Mouse (Mus musculus): ENCODE results near the gene Pcsk6. TPM values are rescaled to one million over a fixed set of nuclear protein-coding genes. Genes with fewer than 3 reads are reported as not detected.

The Pcsk6 gene
- total and polyA plus RNA-seq, 3 experiments = 0.01 TPM; not detected in 2

DNA sequence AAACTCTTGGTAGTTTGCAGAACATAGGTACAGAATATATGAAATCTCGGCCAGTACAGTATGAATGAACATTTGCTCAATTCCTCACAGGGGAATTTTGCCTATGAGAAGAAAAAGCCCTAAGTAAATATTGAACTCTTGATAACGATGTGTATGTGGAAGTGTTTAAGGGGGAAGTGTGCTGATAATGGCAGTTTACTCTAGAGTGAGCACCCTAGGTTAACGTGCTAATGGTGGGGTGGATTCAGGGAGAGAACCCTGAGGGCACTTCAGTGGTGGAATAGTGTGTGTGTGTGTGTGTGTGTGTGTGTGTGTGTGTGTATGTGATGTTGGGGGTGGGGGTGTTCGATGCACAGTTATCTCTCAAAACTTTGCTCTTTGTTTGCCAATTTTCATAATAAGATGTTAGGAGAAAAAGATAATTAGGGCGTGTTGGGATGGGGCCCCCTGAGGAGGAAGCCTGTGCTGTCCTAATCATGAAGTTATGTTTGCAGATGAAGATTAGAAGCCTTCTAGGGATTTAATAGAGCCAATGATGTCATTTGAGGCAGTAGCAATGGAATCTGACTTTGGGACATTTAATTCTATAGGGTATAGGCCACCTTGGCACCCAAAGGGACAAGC lies 19.2 kb downstream of the Pcsk6 start:
- H3K4me1 ChIP-seq (ENCODE audit: control insufficient read depth in 1 of 2, insufficient read depth in 2 of 2, low read length in 2 of 2) = peaks cover 4 to 40% of the 10 kb centered on the region in 2 experiments
- peak; percentile 77 for DNase-seq (ENCODE audit: low read depth, low spot score)
- H3K27me3 ChIP-seq (ENCODE audit: control insufficient read depth in 1 of 2, insufficient read depth in 2 of 2, low read length in 2 of 2) = no peaks in the 10 kb centered on the region
- H3K79me2 ChIP-seq (ENCODE audit: control insufficient read depth, insufficient read depth, low read length, poor library complexity) = no peaks in the 10 kb centered on the region
- H3K4me3 ChIP-seq (ENCODE audit: control insufficient read depth in 1 of 2, insufficient read depth in 1 of 2, low read depth in 2 of 2, low read length in 2 of 2) = peak overlapping the region in 1 of 2 experiments; percentile 12; a peak in 1 of 4 replicates
- peak overlapping the region; percentile 98 for H3K27ac ChIP-seq (ENCODE audit: control insufficient read depth, low read depth, low read length)
- peaks cover 0 to 28% of the 10 kb centered on the region in 2 experiments; a peak in 2 of 4 replicates for H3K36me3 ChIP-seq (ENCODE audit: control insufficient read depth in 1 of 2, insufficient read depth in 2 of 2, low read length in 2 of 2)
- no peaks in the 10 kb centered on the region for H3K9me3 ChIP-seq (replicated peaks; ENCODE audit: insufficient read depth, low read length)
- no peak overlapping the region; the same call in 1 of the 2 replicates for H3K9ac ChIP-seq (ENCODE audit: control insufficient read depth, low read depth, low read length, poor library complexity, severe bottlenecking)
- no peak for TF ChIP-seq USF1 (IDR thresholded peaks at IDR 0.05; ENCODE audit: low read depth, low read length)
- no peak for TF ChIP-seq MAX (IDR thresholded peaks at IDR 0.05; ENCODE audit: low read length)
- TF ChIP-seq JUND (IDR thresholded peaks at IDR 0.05; ENCODE audit: low read depth, low read length) = no peak
- peak; percentile 41; the same call in 1 of the 2 replicates for TF ChIP-seq MAFK (IDR thresholded peaks at IDR 0.05; ENCODE audit: borderline replicate concordance, low read depth, low read length)
- TF ChIP-seq CTCF (IDR thresholded peaks at IDR 0.05 in 2 of 3, conservative IDR thresholded peaks at IDR 0.05 in 1 of 3; ENCODE audit: control insufficient read depth in 1 of 3, insufficient read depth in 1 of 3, low read depth in 2 of 3, low read length in 3 of 3, poor library complexity in 1 of 3, severe bottlenecking in 1 of 3) = no peak
- no peak for TF ChIP-seq ZMIZ1 (IDR thresholded peaks at IDR 0.05; ENCODE audit: low read depth, low read length)
- no peak for TF ChIP-seq ELF1 (IDR thresholded peaks at IDR 0.05; ENCODE audit: low read depth, low read length)
- no peak for TF ChIP-seq NRF1 (IDR thresholded peaks at IDR 0.05; ENCODE audit: insufficient read depth, low read depth, low read length, poor library complexity, severe bottlenecking)
- no peak for TF ChIP-seq POLR2AphosphoS5 (IDR thresholded peaks at IDR 0.05; ENCODE audit: borderline replicate concordance, low read depth, low read length)
- TF ChIP-seq GABPA (IDR thresholded peaks at IDR 0.05; ENCODE audit: low read depth, low read length) = no peak
- TF ChIP-seq HCFC1 (IDR thresholded peaks at IDR 0.05; ENCODE audit: low read depth, low read length) = no peak; the same call in 1 of the 2 replicates
- TF ChIP-seq E2F4 (IDR thresholded peaks at IDR 0.05; ENCODE audit: borderline replicate concordance, low read depth, low read length) = no peak
- TF ChIP-seq KAT2A (conservative IDR thresholded peaks at IDR 0.05; ENCODE audit: low read depth, low read length) = no peak
- TF ChIP-seq TAL1 (IDR thresholded peaks at IDR 0.05; ENCODE audit: low read length) = no peak
- TF ChIP-seq ZNF384 (IDR thresholded peaks at IDR 0.05; ENCODE audit: low read depth, low read length) = no peak
- TF ChIP-seq MXI1 (IDR thresholded peaks at IDR 0.05; ENCODE audit: low read depth, low read length) = no peak; the same call in 1 of the 2 replicates
- TF ChIP-seq TCF12 (IDR thresholded peaks at IDR 0.05; ENCODE audit: low read depth, low read length) = peak; percentile 30; the same call in 1 of the 2 replicates
- no peak for TF ChIP-seq MYC (IDR thresholded peaks at IDR 0.05; ENCODE audit: low read depth, low read length)
- TF ChIP-seq TBP (IDR thresholded peaks at IDR 0.05; ENCODE audit: low read depth, low read length) = no peak
- no peak; the same call in 1 of the 2 replicates for TF ChIP-seq ETS1 (IDR thresholded peaks at IDR 0.05; ENCODE audit: low read depth, low read length)
- peak; percentile 55; the same call in 1 of the 2 replicates for TF ChIP-seq GATA1 (IDR thresholded peaks at IDR 0.05; ENCODE audit: low read depth, low read length)
- TF ChIP-seq MYB (IDR thresholded peaks at IDR 0.05; ENCODE audit: low read depth, low read length) = no peak
- TF ChIP-seq UBTF (IDR thresholded peaks at IDR 0.05; ENCODE audit: borderline replicate concordance, insufficient read depth, low read depth, low read length) = no peak
- peak; percentile 52; the same call in 1 of the 2 replicates for TF ChIP-seq RCOR1 (IDR thresholded peaks at IDR 0.05; ENCODE audit: low read depth, low read length)
- no peak for TF ChIP-seq ZKSCAN1 (IDR thresholded peaks at IDR 0.05; ENCODE audit: low read depth, low read length)
- TF ChIP-seq MAZ (IDR thresholded peaks at IDR 0.05; ENCODE audit: low read depth, low read length) = peak; percentile 39; the same call in 1 of the 2 replicates
- no peak for TF ChIP-seq POLR2AphosphoS2 (IDR thresholded peaks at IDR 0.05; ENCODE audit: low read length)
- peak; percentile 14; the same call in 1 of the 2 replicates for TF ChIP-seq CHD2 (IDR thresholded peaks at IDR 0.05; ENCODE audit: low read length)
- TF ChIP-seq BHLHE40 (IDR thresholded peaks at IDR 0.05; ENCODE audit: borderline replicate concordance, low read depth, low read length) = peak; percentile 45; the same call in 1 of the 2 replicates
- TF ChIP-seq POLR2A (IDR thresholded peaks at IDR 0.05; ENCODE audit: control insufficient read depth in 1 of 2, insufficient read depth in 1 of 2, low read depth in 1 of 2, low read length in 2 of 2, poor library complexity in 1 of 2) = no peak
- no peak for TF ChIP-seq ZC3H11A (IDR thresholded peaks at IDR 0.05; ENCODE audit: low read depth, low read length)
- TF ChIP-seq USF2 (IDR thresholded peaks at IDR 0.05; ENCODE audit: borderline replicate concordance in 1 of 2, insufficient read depth in 1 of 2, low read depth in 1 of 2, low read length in 2 of 2) = no peak
- TF ChIP-seq MEF2A (IDR thresholded peaks at IDR 0.05; ENCODE audit: extremely low read depth, insufficient replicate concordance, low read depth, low read length, poor library complexity, severe bottlenecking) = no peak
- TF ChIP-seq SMC3 (IDR thresholded peaks at IDR 0.05; ENCODE audit: low read depth, low read length) = no peak
- TF ChIP-seq EP300 (IDR thresholded peaks at IDR 0.05; ENCODE audit: low read depth in 1 of 2, low read length in 2 of 2) = peak in 1 of 2 experiments; percentile 69; a peak in 3 of 4 replicates
- TF ChIP-seq CHD1 (IDR thresholded peaks at IDR 0.05; ENCODE audit: low read depth, low read length) = no peak
